Mouse (Mus musculus): ENCODE results near the gene Fstl4.
A peak's percentile ranks its signal among the peaks of the same experiment; 100 is the strongest.

The Fstl4 gene

DNA sequence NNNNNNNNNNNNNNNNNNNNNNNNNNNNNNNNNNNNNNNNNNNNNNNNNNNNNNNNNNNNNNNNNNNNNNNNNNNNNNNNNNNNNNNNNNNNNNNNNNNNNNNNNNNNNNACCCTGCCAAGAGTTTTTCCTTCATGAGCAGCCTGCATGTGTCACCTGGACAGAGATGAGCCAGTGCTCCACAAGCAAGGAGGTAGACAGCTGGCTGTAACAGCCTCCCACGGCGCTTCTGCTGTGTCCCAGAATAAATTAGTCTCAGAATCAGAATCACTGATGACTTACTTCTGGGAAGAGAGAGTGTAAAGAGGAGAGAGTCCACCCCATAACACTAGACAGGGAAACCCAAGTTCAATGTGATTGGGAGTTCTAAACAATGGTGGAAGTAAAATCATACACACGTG is 464.6 kb downstream of the Fstl4 start:
- peak; percentile 12 to 24 for DNase-seq (ENCODE audit: low spot score in 2 of 2)

DNA sequence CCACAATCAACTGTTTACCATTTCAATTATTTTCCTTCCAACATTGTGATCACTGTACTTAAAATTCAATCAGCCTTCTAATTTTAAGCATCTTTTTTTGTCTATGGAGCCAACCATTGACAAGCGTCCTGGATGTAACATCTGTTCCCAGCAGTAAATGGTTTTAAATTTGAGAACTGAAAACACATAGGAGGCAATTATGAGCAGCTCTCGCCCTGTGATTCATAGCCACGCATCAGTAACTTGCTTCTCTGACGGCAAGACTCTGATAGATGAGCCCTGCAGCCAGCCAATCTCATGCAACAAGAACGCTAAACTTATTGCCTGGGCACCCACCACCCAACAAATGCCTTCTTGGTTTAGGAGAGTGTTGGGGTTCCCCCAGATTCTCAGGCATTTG is 467.4 kb downstream of the Fstl4 start:
- DNase-seq (ENCODE audit: low spot score in 2 of 2): no peak

DNA sequence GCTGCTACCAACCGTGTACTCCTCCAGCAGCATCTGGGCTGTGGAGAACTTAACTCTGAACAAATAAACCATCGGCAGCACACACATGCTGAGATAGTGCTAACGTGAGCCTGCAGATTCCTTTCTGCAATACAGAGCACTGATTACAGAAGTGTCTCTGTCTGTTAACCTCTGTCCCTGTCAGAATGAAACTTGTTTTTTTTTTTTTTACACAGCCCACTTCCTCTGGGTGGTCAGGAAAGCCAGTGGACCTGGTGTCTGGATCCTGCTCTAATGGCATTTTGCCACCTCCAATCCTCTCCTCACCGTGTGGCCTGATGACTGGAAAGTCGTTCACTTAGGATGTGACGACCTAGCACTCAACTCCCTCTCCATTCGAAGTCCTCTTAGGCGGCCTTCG is 469.2 kb downstream of the Fstl4 start:
- DNase-seq (ENCODE audit: low spot score in 2 of 2): no peak

All from frontal cortex, postnatal 25 days (tissue).